Mouse (Mus musculus) CD4-positive helper T cell, adult 2 months (primary cell): ENCODE measurements around the gene Dlk1.
"Not testable (repeated sequence)": the region's sequence is repeated elsewhere in the genome, so short reads cannot be mapped to it uniquely, and the experiment has no call there.

Experiments used
- DNase-seq: peaks from one replicate; pipeline ENCODE4 v3.0.0-alpha.2; 2012; ENCODE audit warnings: low read depth, missing footprints, low spot score

The Dlk1 gene

GRCm38 (mm10) chr12:109439974-109440373, 12.6 kb upstream of the Dlk1 start:
- no peak for DNase-seq

- DNase-seq: no peak
Measured at GRCm38 (mm10) chr12:109441366-109441765, 11.3 kb upstream of the Dlk1 start.

- DNase-seq: no peak
Measured at GRCm38 (mm10) chr12:109442115-109442514, 10.5 kb upstream of the Dlk1 start.

- no peak for DNase-seq
Measured at GRCm38 (mm10) chr12:109443276-109443675, 9.3 kb upstream of the Dlk1 start.

- no peak for DNase-seq
Measured at GRCm38 (mm10) chr12:109444999-109445398, 7.6 kb upstream of the Dlk1 start.

GRCm38 (mm10) chr12:109445499-109446235, 7.0 kb upstream of the Dlk1 start:
- DNase-seq: no peak

GRCm38 (mm10) chr12:109446236-109446941, 6.2 kb upstream of the Dlk1 start:
- peak; percentile 63 for DNase-seq

- no peak for DNase-seq
Measured at GRCm38 (mm10) chr12:109449421-109450411, 2.9 kb upstream of the Dlk1 start.

GRCm38 (mm10) chr12:109453065-109453997, 708 bp downstream of the Dlk1 start:
- DNase-seq: no peak

GRCm38 (mm10) chr12:109454137-109454536, 1.5 kb downstream of the Dlk1 start:
- DNase-seq: no peak

GRCm38 (mm10) chr12:109456531-109457202, 4.0 kb downstream of the Dlk1 start:
- DNase-seq: no peak

GRCm38 (mm10) chr12:109457836-109458235, 5.2 kb downstream of the Dlk1 start:
- DNase-seq: no peak

GRCm38 (mm10) chr12:109458896-109459295, 6.3 kb downstream of the Dlk1 start:
- DNase-seq: no peak

GRCm38 (mm10) chr12:109459481-109460401, 7.1 kb downstream of the Dlk1 start:
- DNase-seq: no peak

GRCm38 (mm10) chr12:109462594-109462993, 10.0 kb downstream of the Dlk1 start:
- DNase-seq: no peak

- not testable (repeated sequence) for DNase-seq
Measured at GRCm38 (mm10) chr12:109467417-109467816, 14.8 kb downstream of the Dlk1 start.

- DNase-seq: no peak
Measured at GRCm38 (mm10) chr12:109469793-109470192, 17.2 kb downstream of the Dlk1 start.

GRCm38 (mm10) chr12:109472627-109473026, 20.0 kb downstream of the Dlk1 start:
- DNase-seq: no peak

GRCm38 (mm10) chr12:109473575-109473976, 21.0 kb downstream of the Dlk1 start:
- no peak for DNase-seq
